In genomic region chr8:110803856-110804255, GRCm38 (mm10) we compare ENCODE assay signal across 26 mouse cellular contexts. TPM values are rescaled to one million over a fixed set of nuclear protein-coding genes. Genes with fewer than 3 reads are reported as not detected.
DNase-seq lines count a peak whose midpoint lies in the region; ATAC-seq and TF ChIP-seq lines count a peak whose summit lies in the region.
"Had no signal": no experiment of that assay in that cellular context is flagged by ENCODE, and none has a peak within 500 bp of the region (broad histone marks: within the 10 kb centered on the region; RNA-seq: fewer than 3 reads in every experiment).

No protein-coding gene starts in this region.

- H3K27ac ChIP-seq in lung, embryonic 15.5 days, result 0 out of 2 replicates have a peak overlapping the region, but pooled peaks have one; percentile 2
- H3K27ac ChIP-seq in stomach, postnatal 0 days (replicated peaks), result no peak overlapping the region
- H3K27ac ChIP-seq: hindbrain, embryonic 14.5 days; liver, embryonic 14.5 days; neural tube, embryonic 12.5 days had no signal

- 83% methylated on average over 9 of the region's 9 CpGs for WGBS in lung, embryonic 15.5 days
- 61% methylated on average over 9 of the region's 9 CpGs for WGBS in stomach, postnatal 0 days

- no peak overlapping the region for H3K4me3 ChIP-seq in lung, embryonic 15.5 days
- H3K4me3 ChIP-seq in stomach, postnatal 0 days (ENCODE audit: low read depth, low read length), result no peak overlapping the region
- H3K4me3 ChIP-seq: erythroblast, embryonic 14.5 days; neural tube, embryonic 12.5 days had no signal

- no peak for TF ChIP-seq EP300 in stomach, postnatal 0 days (optimal IDR thresholded peaks at IDR 0.05)

- ATAC-seq in lung, embryonic 15.5 days (ENCODE audit: borderline replicate concordance, extremely low read depth, low FRiP score, low TSS enrichment), result no peak
- ATAC-seq in stomach, postnatal 0 days (ENCODE audit: low FRiP score, low TSS enrichment), result 0 out of 2 replicates have a peak, but pooled peaks have one; percentile 23
- ATAC-seq: forebrain, embryonic 16.5 days; midbrain, embryonic 16.5 days had no signal

- no peak for DNase-seq in lung, adult 18-20 months
- DNase-seq in stomach, postnatal 0 days (ENCODE audit: low spot score), result peak; percentile 30
- DNase-seq in thymus, postnatal 10 days (ENCODE audit: low spot score in 2 of 2), result peak; percentile 26 to 35
- no peak for DNase-seq in layer of hippocampus, postnatal 14 days (ENCODE audit: low spot score in 2 of 2)
- DNase-seq in lung, postnatal 14 days, result no peak
- no peak for DNase-seq in cerebellum, postnatal 14 days
- DNase-seq: adrenal gland, postnatal 25 days; B cell, adult 2 months; cerebellum, adult 11-12 months; cerebellum, postnatal 10 days; heart, postnatal 36 days; kidney, adult 18-20 months; liver; lung, embryonic 14.5 days; lung, postnatal 36 days; right cerebral cortex, postnatal 4 days had no signal

- H3K36me3 ChIP-seq in lung, embryonic 15.5 days, result no peaks in the 10 kb centered on the region; the same call in 1 of the 2 replicates
- H3K36me3 ChIP-seq in stomach, postnatal 0 days (ENCODE audit: control insufficient read depth, insufficient read depth, low read length), result no peaks in the 10 kb centered on the region

- no peak overlapping the region for H3K4me2 ChIP-seq in lung, embryonic 15.5 days
- no peak overlapping the region for H3K4me2 ChIP-seq in stomach, postnatal 0 days (replicated peaks; ENCODE audit: low read depth)
- H3K4me2 ChIP-seq: hindbrain, embryonic 14.5 days; lung, embryonic 14.5 days; midbrain, embryonic 11.5 days; neural tube, embryonic 12.5 days had no signal

- TF ChIP-seq CTCF in stomach, postnatal 0 days (IDR thresholded peaks at IDR 0.05; ENCODE audit: low read depth), result no peak

- no peaks in the 10 kb centered on the region for H3K27me3 ChIP-seq in lung, embryonic 15.5 days
- no peaks in the 10 kb centered on the region for H3K27me3 ChIP-seq in stomach, postnatal 0 days (ENCODE audit: control insufficient read depth, insufficient read depth, low read length)
- H3K27me3 ChIP-seq: neural tube, embryonic 12.5 days had no signal

- H3K9me3 ChIP-seq in lung, embryonic 15.5 days, result no peaks in the 10 kb centered on the region
- no peaks in the 10 kb centered on the region for H3K9me3 ChIP-seq in stomach, postnatal 0 days (ENCODE audit: control insufficient read depth, low read length)
- H3K9me3 ChIP-seq: neural tube, embryonic 12.5 days had no signal

- H3K9ac ChIP-seq in lung, embryonic 15.5 days, result no peak overlapping the region
- H3K9ac ChIP-seq in stomach, postnatal 0 days (ENCODE audit: low read length), result no peak overlapping the region
- H3K9ac ChIP-seq: hindbrain, embryonic 14.5 days; liver, embryonic 14.5 days; lung, embryonic 14.5 days; neural tube, embryonic 12.5 days had no signal

- H3K4me1 ChIP-seq in lung, embryonic 15.5 days, result peaks cover 25% of the 10 kb centered on the region
- no peaks in the 10 kb centered on the region for H3K4me1 ChIP-seq in stomach, postnatal 0 days (replicated peaks; ENCODE audit: control insufficient read depth, insufficient read depth)
- H3K4me1 ChIP-seq: neural tube, embryonic 12.5 days had no signal

RNA-seq across cellular contexts. Expression of gene Il34, which starts 1.9 kb away (rescaled TPM):
- polyA plus RNA-seq in lung, embryonic 15.5 days (2015; fragmentation: Nextera tagmentation; extraction: Ambion mirVana), result 4.1 and 4.5 TPM in 2 replicates
- 5.0 and 6.4 TPM in 2 replicates for polyA plus RNA-seq in stomach, postnatal 0 days (2015; fragmentation: Nextera tagmentation; extraction: Ambion mirVana)
- 10 to 100 TPM; 65.2 to 75.8 TPM for total RNA-seq in layer of hippocampus, postnatal 14 days (2021)
- total RNA-seq: megakaryocyte, adult 5-6 weeks had no signal
- polyA plus RNA-seq: erythroblast, embryonic 14.5 days; limb, embryonic 11.5 days; liver, embryonic 14.5 days had no signal

RNA-seq across cellular contexts. Expression of gene Cog4, which starts 42.5 kb away (rescaled TPM):
- 68.4 and 74.3 TPM in 2 replicates for polyA plus RNA-seq in lung, embryonic 15.5 days (2015; fragmentation: Nextera tagmentation; extraction: Ambion mirVana)
- polyA plus RNA-seq in stomach, postnatal 0 days (2015; fragmentation: Nextera tagmentation; extraction: Ambion mirVana), result 34.1 and 34.9 TPM in 2 replicates
- 10 to 100 TPM; 60.8 to 65.7 TPM for total RNA-seq in layer of hippocampus, postnatal 14 days (2021)

RNA-seq across cellular contexts. Expression of gene Sf3b3, which starts 42.7 kb away (rescaled TPM):
- 141 and 146 TPM in 2 replicates for polyA plus RNA-seq in lung, embryonic 15.5 days (2015; fragmentation: Nextera tagmentation; extraction: Ambion mirVana)
- 38.6 and 39.0 TPM in 2 replicates for polyA plus RNA-seq in stomach, postnatal 0 days (2015; fragmentation: Nextera tagmentation; extraction: Ambion mirVana)
- total RNA-seq in layer of hippocampus, postnatal 14 days (2021), result 10 to 100 TPM; 59.2 to 61.3 TPM

Comparison
In these comparisons a context has a peak if more than half of its experiments do, and no peak if none do; other contexts are left out.
1. DNase-seq: peak in stomach, postnatal 0 days (single experiment) and thymus, postnatal 10 days (2 of 2); none in lung, adult 18-20 months (0 of 2), layer of hippocampus, postnatal 14 days (0 of 2), lung, postnatal 14 days (single experiment) and cerebellum, postnatal 14 days (0 of 2).